Mouse (Mus musculus): Measurements from ENCODE around the gene Taf1d.

- no peak for TF ChIP-seq CTCF (IDR thresholded peaks at IDR 0.05)
- no peak for TF ChIP-seq EP300 (IDR thresholded peaks at IDR 0.05)
Measured at GRCm38 (mm10) chr9:15276855-15277254, 29.2 kb upstream of the Taf1d start.

Data from lung, postnatal 0 days (tissue).